Mouse (Mus musculus) adrenal gland, adult 10 weeks (tissue): Measurements from ENCODE around the gene Hoxb6. TPM values are rescaled to one million over a fixed set of nuclear protein-coding genes. Genes with fewer than 3 reads are reported as not detected.

Experiments
- polyA plus RNA-seq: library from polyadenylated mRNA; stranded (reverse); fragments of 350-450 nt; fragmentation: Illumina TruSeq; extraction: RNeasy Lipid Tissue Mini Kit (QIAGEN cat#74804); gene quantifications from one replicate; pipeline ENCODE4 v1.2.3, GENCODE M21; 2014; ENCODE audit warnings: low read depth, low replicate concordance

Hoxb6 gene
- 21.2 TPM for polyA plus RNA-seq

GRCm38 (mm10) chr11:96291681-96292564 lies at the start of gene Hoxb6:
Gene Hoxb6 (plus strand): TSS chr11:96292476.

GRCm38 (mm10) chr11:96270996-96271540 lies 21.2 kb upstream of the Hoxb6 start, which contains the start of gene Hoxb9:
Gene Hoxb9 (plus strand): TSS chr11:96271457.

GRCm38 (mm10) chr11:96281855-96282570 lies 10.3 kb upstream of the Hoxb6 start, which contains the start of gene Hoxb8:
Gene Hoxb8 (plus strand): TSS chr11:96281905.

GRCm38 (mm10) chr11:96285771-96286738 lies 6.2 kb upstream of the Hoxb6 start, which contains the start of gene Hoxb7:
Gene Hoxb7 (plus strand): TSS chr11:96286623.

GRCm38 (mm10) chr11:96303151-96304099 lies 11.1 kb downstream of the Hoxb6 start, which contains the start of gene Hoxb5:
Gene Hoxb5 (plus strand): TSS chr11:96303336.

GRCm38 (mm10) chr11:96317608-96318367 lies 25.5 kb downstream of the Hoxb6 start, which contains the start of gene Hoxb4:
Gene Hoxb4 (plus strand): TSS chr11:96318267.

GRCm38 (mm10) chr11:96323154-96323553 lies 30.9 kb downstream of the Hoxb6 start, which contains the start of gene Hoxb3:
Gene Hoxb3 (plus strand): TSS chr11:96323326.

GRCm38 (mm10) chr11:96350341-96350624 lies 58.0 kb downstream of the Hoxb6 start, which contains the start of gene Hoxb2:
Gene Hoxb2 (plus strand): TSS chr11:96350525.

Other genes with a start within 250 kb of the Hoxb6 start
- 27.2 TPM for gene Ube2z, start 227.1 kb upstream of the Hoxb6 start, polyA plus RNA-seq
- 5.2 TPM for gene Atp5g1, start 216.8 kb upstream of the Hoxb6 start, polyA plus RNA-seq
- not detected for gene Calcoco2, start 180.5 kb upstream of the Hoxb6 start, polyA plus RNA-seq
- gene Ttll6, start 158.7 kb upstream of the Hoxb6 start, polyA plus RNA-seq: not detected
- not detected for gene Hoxb13, start 98.2 kb upstream of the Hoxb6 start, polyA plus RNA-seq
- 350 TPM for gene Hoxb9, start 21.0 kb upstream of the Hoxb6 start, polyA plus RNA-seq
- 34.4 TPM for gene Hoxb8, start 10.6 kb upstream of the Hoxb6 start, polyA plus RNA-seq
- gene Hoxb7, start 5.9 kb upstream of the Hoxb6 start, polyA plus RNA-seq: 102 TPM
- 7.4 TPM for gene Hoxb5, start 10.9 kb downstream of the Hoxb6 start, polyA plus RNA-seq
- 11.9 TPM for gene Hoxb4, start 25.8 kb downstream of the Hoxb6 start, polyA plus RNA-seq
- gene Hoxb3, start 30.9 kb downstream of the Hoxb6 start, polyA plus RNA-seq: 30.6 TPM
- 16.9 TPM for gene Hoxb2, start 58.0 kb downstream of the Hoxb6 start, polyA plus RNA-seq
- not detected for gene Hoxb1, start 73.3 kb downstream of the Hoxb6 start, polyA plus RNA-seq
- 2.6 TPM for gene Skap1, start 172.1 kb downstream of the Hoxb6 start, polyA plus RNA-seq